Mouse (Mus musculus) liver, embryonic 14.5 days (tissue): Measurements from ENCODE around the gene Rbfox1.

Experiments
- CTCF ChIP-seq: IDR thresholded peaks from 2 replicates; pipeline ENCODE4 v1.5.1; 2016; ENCODE audit warnings: antibody characterized with exemption, low read depth, control low read depth
- EP300 ChIP-seq: IDR thresholded peaks from 2 replicates; pipeline ENCODE4 v1.6.1; 2016; ENCODE audit warnings: antibody characterized with exemption, low read depth

DNA sequence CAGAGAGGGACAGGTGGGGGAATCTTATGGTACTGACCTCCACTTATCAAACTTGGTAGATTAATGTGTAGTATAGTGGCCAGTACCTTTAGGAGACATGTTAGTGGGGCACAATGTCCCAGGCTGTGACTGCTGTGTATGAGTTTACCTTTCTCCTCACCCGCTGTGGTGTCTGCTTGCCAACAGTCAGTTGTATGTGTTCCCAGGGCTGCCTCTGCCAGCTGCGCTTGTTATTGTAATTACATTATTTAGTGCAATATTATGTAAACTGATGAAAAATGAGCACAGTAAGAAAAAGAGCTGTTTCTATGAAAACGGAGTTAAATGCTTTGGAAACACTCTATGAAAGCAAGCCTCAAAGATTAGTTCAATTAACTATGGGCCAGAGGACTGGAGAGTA, 928.7 kb downstream of the Rbfox1 start:
- TF ChIP-seq CTCF (no peak), EP300 (no peak)
